Mouse (Mus musculus): ENCODE results near the gene Bcl2l12. TPM values are rescaled to one million over a fixed set of nuclear protein-coding genes. Genes with fewer than 3 reads are reported as not detected.

Gene Bcl2l12
- total and polyA plus RNA-seq, 2 experiments from 2014 or later = 5.9 to 11.4 TPM

GRCm38 (mm10) chr7:45012824-45013223 is 14.3 kb upstream of the Bcl2l12 start:
- H3K36me3 ChIP-seq (ENCODE audit: insufficient read depth, low read length) = peaks cover 46% of the 10 kb centered on the region
- peaks cover 10% of the 10 kb centered on the region; the same call in 1 of the 2 replicates for H3K4me1 ChIP-seq (ENCODE audit: insufficient read depth, low read length)
- ATAC-seq (ENCODE audit: low FRiP score) (no peak), DNase-seq (ENCODE audit: low spot score) (no peak)
- H3K27me3 ChIP-seq (ENCODE audit: insufficient read depth, low read length) = no peaks in the 10 kb centered on the region
- H3K4me2 ChIP-seq (ENCODE audit: low read depth, low read length, poor library complexity, severe bottlenecking) = no peak overlapping the region
- 89% methylated on average over 4 of the region's 4 CpGs for WGBS
- no peak overlapping the region for H3K9ac ChIP-seq (replicated peaks; ENCODE audit: low read length, poor library complexity, severe bottlenecking)
- H3K4me3 ChIP-seq (ENCODE audit: low read depth, low read length) = no peak overlapping the region
- H3K9me3 ChIP-seq (ENCODE audit: low read length) = no peaks in the 10 kb centered on the region
- TF ChIP-seq CTCF (IDR thresholded peaks at IDR 0.05) = no peak
- no peak overlapping the region for H3K27ac ChIP-seq (ENCODE audit: low read depth, low read length)

- DNase-seq (ENCODE audit: low spot score) (no peak), ATAC-seq (ENCODE audit: low FRiP score) (no peak)
- no peak for TF ChIP-seq CTCF (IDR thresholded peaks at IDR 0.05)
- peaks cover 54% of the 10 kb centered on the region for H3K36me3 ChIP-seq (ENCODE audit: insufficient read depth, low read length)
- H3K9me3 ChIP-seq (ENCODE audit: low read length) = no peaks in the 10 kb centered on the region
- H3K4me3 ChIP-seq (ENCODE audit: low read depth, low read length) = no peak overlapping the region
- H3K27me3 ChIP-seq (ENCODE audit: insufficient read depth, low read length) = no peaks in the 10 kb centered on the region
- no peak overlapping the region for H3K4me2 ChIP-seq (ENCODE audit: low read depth, low read length, poor library complexity, severe bottlenecking)
- WGBS = 98% methylated on average over 6 of the region's 6 CpGs
- no peak overlapping the region for H3K27ac ChIP-seq (ENCODE audit: low read depth, low read length)
- H3K4me1 ChIP-seq (ENCODE audit: insufficient read depth, low read length) = peaks cover 9% of the 10 kb centered on the region; the same call in 1 of the 2 replicates
- no peak overlapping the region for H3K9ac ChIP-seq (replicated peaks; ENCODE audit: low read length, poor library complexity, severe bottlenecking)
Measured at GRCm38 (mm10) chr7:45012011-45012410, 13.5 kb upstream of the Bcl2l12 start.

- WGBS = 96% methylated on average over 19 of the region's 19 CpGs
- DNase-seq (ENCODE audit: low spot score) = no peak
Measured at GRCm38 (mm10) chr7:45008411-45008810, 9.9 kb upstream of the Bcl2l12 start.

GRCm38 (mm10) chr7:45007846-45008245 is 9.3 kb upstream of the Bcl2l12 start:
- 96% methylated on average over 30 of the region's 30 CpGs for WGBS
- no peak for ATAC-seq (ENCODE audit: low FRiP score)
- no peaks in the 10 kb centered on the region for H3K4me1 ChIP-seq (ENCODE audit: insufficient read depth, low read length)
- H3K9ac ChIP-seq (replicated peaks; ENCODE audit: low read length, poor library complexity, severe bottlenecking) = no peak overlapping the region
- peaks cover 83% of the 10 kb centered on the region for H3K36me3 ChIP-seq (ENCODE audit: insufficient read depth, low read length)
- H3K4me2 ChIP-seq (ENCODE audit: low read depth, low read length, poor library complexity, severe bottlenecking) = no peak overlapping the region
- H3K27me3 ChIP-seq (ENCODE audit: insufficient read depth, low read length) = no peaks in the 10 kb centered on the region
- no peak overlapping the region for H3K4me3 ChIP-seq (ENCODE audit: low read depth, low read length)
- H3K9me3 ChIP-seq (ENCODE audit: low read length) = no peaks in the 10 kb centered on the region
- no peak overlapping the region for H3K27ac ChIP-seq (ENCODE audit: low read depth, low read length)
- DNase-seq (ENCODE audit: low spot score) = no peak
- TF ChIP-seq CTCF (IDR thresholded peaks at IDR 0.05) = no peak

More at GRCm38 (mm10) chr7:45008411-45008810, 9.9 kb upstream of the Bcl2l12 start:
- no peak for TF ChIP-seq CTCF (IDR thresholded peaks at IDR 0.05)
- H3K4me2 ChIP-seq (ENCODE audit: low read depth, low read length, poor library complexity, severe bottlenecking) = no peak overlapping the region
- no peak overlapping the region for H3K27ac ChIP-seq (ENCODE audit: low read depth, low read length)
- peaks cover 83% of the 10 kb centered on the region for H3K36me3 ChIP-seq (ENCODE audit: insufficient read depth, low read length)
- no peak for ATAC-seq (ENCODE audit: low FRiP score)
- H3K27me3 ChIP-seq (ENCODE audit: insufficient read depth, low read length) = no peaks in the 10 kb centered on the region
- no peaks in the 10 kb centered on the region for H3K4me1 ChIP-seq (ENCODE audit: insufficient read depth, low read length)
- no peak overlapping the region for H3K4me3 ChIP-seq (ENCODE audit: low read depth, low read length)
- H3K9ac ChIP-seq (replicated peaks; ENCODE audit: low read length, poor library complexity, severe bottlenecking) = no peak overlapping the region
- H3K9me3 ChIP-seq (ENCODE audit: low read length) = no peaks in the 10 kb centered on the region

GRCm38 (mm10) chr7:45007141-45007540 is 8.6 kb upstream of the Bcl2l12 start:
- H3K9ac ChIP-seq (replicated peaks; ENCODE audit: low read length, poor library complexity, severe bottlenecking) = no peak overlapping the region
- H3K36me3 ChIP-seq (ENCODE audit: insufficient read depth, low read length) = peaks cover 81% of the 10 kb centered on the region
- 96% methylated on average over 29 of the region's 29 CpGs for WGBS
- TF ChIP-seq CTCF (IDR thresholded peaks at IDR 0.05) = no peak
- H3K9me3 ChIP-seq (ENCODE audit: low read length) = no peaks in the 10 kb centered on the region
- H3K27ac ChIP-seq (ENCODE audit: low read depth, low read length) = no peak overlapping the region
- H3K27me3 ChIP-seq (ENCODE audit: insufficient read depth, low read length) = no peaks in the 10 kb centered on the region
- ATAC-seq (ENCODE audit: low FRiP score) (no peak), DNase-seq (ENCODE audit: low spot score) (no peak)
- no peak overlapping the region for H3K4me2 ChIP-seq (ENCODE audit: low read depth, low read length, poor library complexity, severe bottlenecking)
- no peaks in the 10 kb centered on the region for H3K4me1 ChIP-seq (ENCODE audit: insufficient read depth, low read length)
- no peak overlapping the region for H3K4me3 ChIP-seq (ENCODE audit: low read depth, low read length)

GRCm38 (mm10) chr7:45006503-45006902 is 8.0 kb upstream of the Bcl2l12 start:
- WGBS = 90% methylated on average over 11 of the region's 12 CpGs
- DNase-seq (ENCODE audit: low spot score) = no peak

More at GRCm38 (mm10) chr7:45006503-45006902, 8.0 kb upstream of the Bcl2l12 start:
- no peaks in the 10 kb centered on the region for H3K9me3 ChIP-seq (ENCODE audit: low read length)
- no peak overlapping the region for H3K27ac ChIP-seq (ENCODE audit: low read depth, low read length)
- no peak overlapping the region for H3K4me2 ChIP-seq (ENCODE audit: low read depth, low read length, poor library complexity, severe bottlenecking)
- no peak overlapping the region for H3K4me3 ChIP-seq (ENCODE audit: low read depth, low read length)
- H3K9ac ChIP-seq (replicated peaks; ENCODE audit: low read length, poor library complexity, severe bottlenecking) = no peak overlapping the region
- ATAC-seq (ENCODE audit: low FRiP score) = no peak
- TF ChIP-seq CTCF (IDR thresholded peaks at IDR 0.05) = no peak
- peaks cover 81% of the 10 kb centered on the region for H3K36me3 ChIP-seq (ENCODE audit: insufficient read depth, low read length)
- no peaks in the 10 kb centered on the region for H3K4me1 ChIP-seq (ENCODE audit: insufficient read depth, low read length)
- no peaks in the 10 kb centered on the region for H3K27me3 ChIP-seq (ENCODE audit: insufficient read depth, low read length)

Data from midbrain, postnatal 0 days (tissue).